Mouse (Mus musculus) limb, embryonic 15.5 days (tissue): ENCODE results near the gene Spata3. TPM values are rescaled to one million over a fixed set of nuclear protein-coding genes. Genes with fewer than 3 reads are reported as not detected.
"Not testable (repeated sequence)": the region's sequence is repeated elsewhere in the genome, so short reads cannot be mapped to it uniquely, and the experiment has no call there.

Experiments used
- ATAC-seq: fragments of 200-750 bp; cut with Nextera tagmentation; 2 replicates; pipeline ENCODE4 v1.8.0; 2017; ENCODE audit warnings: low read depth, moderate TSS enrichment; ENCODE audit not compliant: insufficient number of reproducible peaks, low FRiP score, low TSS enrichment
- H3K27ac ChIP-seq: fragments of 300-500 bp; sonication (generic); 2 replicates; pipeline ENCODE4 v1.5.1; 2015; ENCODE audit warnings: moderate library complexity, mild to moderate bottlenecking, inconsistent platforms
- H3K27me3 ChIP-seq: fragments of 300-500 bp; sonication (generic); 2 replicates; pipeline ENCODE4 v1.6.1; 2015; ENCODE audit warnings: inconsistent platforms
- H3K36me3 ChIP-seq: fragments of 300-500 bp; sonication (generic); 2 replicates; pipeline ENCODE4 v1.6.1; 2015; ENCODE audit warnings: inconsistent platforms
- H3K4me1 ChIP-seq: fragments of 300-500 bp; sonication (generic); 2 replicates; pipeline ENCODE4 v1.6.1; 2015; ENCODE audit warnings: inconsistent platforms
- H3K4me2 ChIP-seq: fragments of 300-500 bp; sonication (generic); 2 replicates; pipeline ENCODE4 v1.6.1; 2015; ENCODE audit warnings: mild to moderate bottlenecking, inconsistent platforms
- H3K4me3 ChIP-seq: fragments of 300-500 bp; sonication (generic); 2 replicates; pipeline ENCODE4 v1.5.1; 2015; ENCODE audit warnings: mild to moderate bottlenecking, inconsistent platforms
- H3K9ac ChIP-seq: fragments of 300-500 bp; sonication (generic); 2 replicates; pipeline ENCODE4 v1.6.1; 2015; ENCODE audit warnings: inconsistent platforms
- H3K9me3 ChIP-seq: fragments of 300-500 bp; sonication (generic); 2 replicates; pipeline ENCODE4 v1.6.1; 2016; ENCODE audit warnings: inconsistent platforms
- WGBS: fragments of 180-500 bp; shearing (Covaris S2); methylation state at CpG from one replicate; pipeline ENCODE4 v1.1.7; 2015; 5-methylcytosine and 5-hydroxymethylcytosine counted together
- polyA plus RNA-seq: library from polyadenylated mRNA; unstranded; fragments of >200 nt; fragmentation: Nextera tagmentation; extraction: Ambion mirVana; gene quantifications from 2 replicates; pipeline ENCODE4 v1.2.1, GENCODE M21; 2015

The Spata3 gene
- polyA plus RNA-seq, 1 experiment from 2014 or later, result not detected

DNA sequence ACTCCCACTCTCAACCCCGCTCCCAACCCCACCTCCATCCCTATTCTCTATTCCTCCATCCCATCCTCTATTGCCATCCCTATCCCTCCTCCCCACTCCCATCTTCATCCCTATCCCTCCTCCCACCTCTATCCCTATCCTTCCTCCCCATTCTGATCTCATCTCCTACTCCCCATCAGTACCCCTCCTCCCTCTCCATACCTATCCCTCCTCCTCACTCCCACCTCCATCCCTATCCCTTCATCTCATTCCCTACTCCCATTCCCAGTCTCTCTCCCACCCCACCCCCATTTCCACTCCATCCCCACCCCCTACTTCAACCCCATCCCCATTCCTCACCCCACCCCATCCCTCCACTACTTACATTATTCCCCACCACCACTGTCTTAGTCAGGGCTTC lies 19.4 kb upstream of the Spata3 start:
- 95% methylated on average over 1 of the region's 1 CpGs for WGBS

DNA sequence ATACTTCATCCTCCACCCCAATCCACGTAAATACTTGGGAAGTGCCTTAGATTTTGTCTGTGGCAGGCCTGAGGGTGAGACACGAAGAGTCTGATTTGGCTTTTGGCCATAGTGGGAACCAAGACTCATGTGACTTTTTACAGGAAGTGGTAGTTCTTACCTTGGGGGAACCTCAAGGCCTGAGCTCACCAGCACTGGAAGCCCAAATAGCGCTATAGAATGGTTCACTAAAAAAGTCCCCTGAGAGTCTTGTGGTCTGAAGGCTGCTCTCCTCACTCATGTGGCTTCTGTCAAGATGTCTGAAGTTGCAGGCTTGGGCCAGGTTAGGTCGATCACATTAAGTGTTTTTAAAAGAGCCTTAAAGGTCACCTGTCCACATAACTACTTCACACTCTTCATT lies 18.6 kb upstream of the Spata3 start:
- no peaks in the 10 kb centered on the region for H3K9me3 ChIP-seq
- 71% methylated on average over 4 of the region's 4 CpGs for WGBS
- no peak overlapping the region for H3K4me3 ChIP-seq
- H3K4me2 ChIP-seq, result no peak overlapping the region
- no peaks in the 10 kb centered on the region for H3K4me1 ChIP-seq
- no peak overlapping the region for H3K9ac ChIP-seq
- H3K27ac ChIP-seq, result no peak overlapping the region
- H3K36me3 ChIP-seq, result no peaks in the 10 kb centered on the region
- no peak for ATAC-seq
- no peaks in the 10 kb centered on the region for H3K27me3 ChIP-seq

More for the DNA sequence above, 19.4 kb upstream of the Spata3 start:
- no peak for ATAC-seq
- no peaks in the 10 kb centered on the region for H3K9me3 ChIP-seq
- no peaks in the 10 kb centered on the region for H3K4me1 ChIP-seq
- H3K27ac ChIP-seq, result no peak overlapping the region
- H3K4me3 ChIP-seq, result no peak overlapping the region
- no peaks in the 10 kb centered on the region for H3K27me3 ChIP-seq
- H3K9ac ChIP-seq, result no peak overlapping the region
- no peaks in the 10 kb centered on the region for H3K36me3 ChIP-seq
- no peak overlapping the region for H3K4me2 ChIP-seq

DNA sequence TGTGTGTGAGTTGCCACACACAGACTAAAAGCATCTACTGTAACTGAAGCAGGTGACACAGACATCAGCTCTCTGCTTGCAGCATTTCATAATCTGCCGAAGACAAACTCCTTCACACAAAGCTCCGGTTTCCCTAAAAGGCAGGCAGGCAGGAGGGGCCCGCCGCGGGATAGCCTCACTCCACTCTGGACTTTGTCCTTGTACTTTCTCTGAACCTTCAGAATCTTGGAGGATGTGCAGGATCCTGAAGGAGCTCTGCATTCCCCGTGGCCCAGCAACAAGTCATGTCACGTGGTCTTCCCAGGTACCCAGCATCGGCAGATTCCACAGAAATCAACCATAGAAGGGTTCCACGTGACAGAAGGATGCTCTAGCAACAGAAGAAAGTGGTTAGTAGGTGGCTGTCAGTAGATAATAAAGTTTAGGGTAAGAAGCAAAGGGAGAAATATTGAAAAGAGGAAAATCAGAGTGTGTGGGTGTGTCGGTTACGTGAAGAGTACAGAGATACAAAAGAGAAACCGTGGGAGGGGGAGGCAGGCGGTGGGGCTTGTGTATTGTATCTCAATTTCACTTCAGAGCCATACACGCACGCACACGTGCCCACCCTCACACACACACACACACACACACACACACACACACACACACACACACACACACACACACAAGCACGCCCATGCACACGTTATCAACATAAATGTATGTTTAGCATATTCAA lies 16.6 kb upstream of the Spata3 start:
- no peak overlapping the region for H3K27ac ChIP-seq
- H3K9ac ChIP-seq, result no peak overlapping the region
- H3K4me1 ChIP-seq, result no peaks in the 10 kb centered on the region
- H3K4me3 ChIP-seq, result no peak overlapping the region
- no peak for ATAC-seq
- WGBS, result 78% methylated on average over 18 of the region's 18 CpGs
- H3K36me3 ChIP-seq, result no peaks in the 10 kb centered on the region
- no peaks in the 10 kb centered on the region for H3K9me3 ChIP-seq
- H3K4me2 ChIP-seq, result no peak overlapping the region
- H3K27me3 ChIP-seq, result no peaks in the 10 kb centered on the region

DNA sequence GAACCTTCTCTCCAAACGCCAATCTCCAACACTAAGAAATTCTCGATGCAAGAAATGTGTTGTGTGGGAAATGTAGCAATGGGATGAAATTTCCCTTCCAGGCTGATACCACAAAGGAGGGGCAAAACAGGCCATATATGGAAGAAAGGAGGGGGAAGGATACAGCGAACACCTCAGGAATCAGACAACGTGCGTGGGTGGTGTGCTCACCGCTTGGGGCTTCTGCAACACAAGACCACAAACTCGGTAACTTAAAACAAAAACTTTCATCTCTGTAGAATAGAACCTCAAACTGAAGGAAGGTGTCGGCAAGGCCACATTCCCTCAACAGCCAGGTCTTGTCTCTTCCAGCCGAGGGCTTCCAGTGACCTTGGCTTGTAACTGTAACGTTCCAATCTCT lies 11.1 kb upstream of the Spata3 start:
- H3K9ac ChIP-seq, result no peak overlapping the region
- H3K4me3 ChIP-seq, result no peak overlapping the region
- no peaks in the 10 kb centered on the region for H3K27me3 ChIP-seq
- no peak overlapping the region for H3K4me2 ChIP-seq
- ATAC-seq, result no peak
- H3K27ac ChIP-seq, result no peak overlapping the region
- H3K4me1 ChIP-seq, result peaks cover 5% of the 10 kb centered on the region; the same call in 1 of the 2 replicates
- H3K9me3 ChIP-seq, result no peaks in the 10 kb centered on the region
- H3K36me3 ChIP-seq, result no peaks in the 10 kb centered on the region
- WGBS, result 90% methylated on average over 10 of the region's 10 CpGs

DNA sequence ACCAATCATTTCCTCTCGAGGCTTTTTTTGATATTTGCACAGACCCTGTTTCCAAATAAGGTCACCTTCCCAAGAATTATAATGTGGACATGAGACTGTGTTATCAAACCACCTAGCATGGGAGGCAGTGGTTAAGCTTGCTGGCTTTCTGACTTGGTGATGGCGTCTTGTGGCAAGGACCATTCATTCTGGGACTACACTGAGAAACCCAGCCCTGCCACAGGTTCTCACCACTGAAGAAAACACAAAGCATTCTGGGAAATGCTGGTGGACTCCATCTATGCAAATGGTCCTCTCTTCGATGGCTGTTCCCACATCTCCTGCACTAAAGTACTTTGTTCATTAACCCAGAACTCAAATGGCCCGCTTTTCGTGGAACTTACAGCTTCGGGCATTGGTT lies 10.6 kb upstream of the Spata3 start:
- Histone ChIP-seq H3K36me3 (no peaks in the 10 kb centered on the region), H3K4me1 (peaks cover 5% of the 10 kb centered on the region; the same call in 1 of the 2 replicates), H3K27me3 (no peaks in the 10 kb centered on the region), H3K9me3 (no peaks in the 10 kb centered on the region), H3K4me3 (no peak overlapping the region), H3K27ac (no peak overlapping the region), H3K9ac (no peak overlapping the region), H3K4me2 (no peak overlapping the region)
- 89% methylated on average over 6 of the region's 6 CpGs for WGBS
- ATAC-seq, result no peak

GRCm38 (mm10) chr1:86007778-86008177 lies 8.8 kb upstream of the Spata3 start:
- Histone ChIP-seq H3K9me3 (no peaks in the 10 kb centered on the region), H3K36me3 (no peaks in the 10 kb centered on the region), H3K27ac (no peak overlapping the region), H3K4me2 (0 out of 2 replicates have a peak overlapping the region, but pooled peaks have one; percentile 22), H3K4me3 (no peak overlapping the region), H3K27me3 (no peaks in the 10 kb centered on the region), H3K9ac (no peak overlapping the region), H3K4me1 (peaks cover 5% of the 10 kb centered on the region; the same call in 1 of the 2 replicates)
- WGBS, result 1% methylated on average over 7 of the region's 7 CpGs
- no peak for ATAC-seq

DNA sequence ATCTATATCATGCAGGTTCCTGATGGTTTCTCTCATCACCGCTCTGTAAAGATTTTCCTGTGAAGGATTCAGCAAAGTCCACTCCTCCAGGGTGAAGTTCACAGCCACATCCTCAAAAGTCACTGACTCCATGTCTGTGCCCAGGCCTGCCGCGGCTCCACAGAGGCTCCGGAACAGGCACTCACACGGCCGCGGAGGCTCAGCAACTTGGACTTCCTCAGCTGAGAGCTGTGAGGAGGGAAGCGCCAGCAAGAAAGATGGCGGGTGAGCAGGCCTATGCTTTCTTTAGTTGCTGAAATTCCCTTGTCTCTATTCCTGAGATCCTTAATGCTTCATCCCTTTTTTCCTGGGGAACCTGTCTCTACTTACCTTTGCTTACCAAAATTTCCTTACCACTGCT lies 858 bp upstream of the Spata3 start:
- H3K9me3 ChIP-seq, H3K27ac ChIP-seq, H3K4me2 ChIP-seq, H3K9ac ChIP-seq, H3K4me3 ChIP-seq, H3K36me3 ChIP-seq, ATAC-seq: not testable (repeated sequence)
- 97% methylated on average over 9 of the region's 9 CpGs for WGBS
- Histone ChIP-seq H3K4me1 (peaks cover 10% of the 10 kb centered on the region; the same call in 1 of the 2 replicates), H3K27me3 (peaks cover 26% of the 10 kb centered on the region)

DNA sequence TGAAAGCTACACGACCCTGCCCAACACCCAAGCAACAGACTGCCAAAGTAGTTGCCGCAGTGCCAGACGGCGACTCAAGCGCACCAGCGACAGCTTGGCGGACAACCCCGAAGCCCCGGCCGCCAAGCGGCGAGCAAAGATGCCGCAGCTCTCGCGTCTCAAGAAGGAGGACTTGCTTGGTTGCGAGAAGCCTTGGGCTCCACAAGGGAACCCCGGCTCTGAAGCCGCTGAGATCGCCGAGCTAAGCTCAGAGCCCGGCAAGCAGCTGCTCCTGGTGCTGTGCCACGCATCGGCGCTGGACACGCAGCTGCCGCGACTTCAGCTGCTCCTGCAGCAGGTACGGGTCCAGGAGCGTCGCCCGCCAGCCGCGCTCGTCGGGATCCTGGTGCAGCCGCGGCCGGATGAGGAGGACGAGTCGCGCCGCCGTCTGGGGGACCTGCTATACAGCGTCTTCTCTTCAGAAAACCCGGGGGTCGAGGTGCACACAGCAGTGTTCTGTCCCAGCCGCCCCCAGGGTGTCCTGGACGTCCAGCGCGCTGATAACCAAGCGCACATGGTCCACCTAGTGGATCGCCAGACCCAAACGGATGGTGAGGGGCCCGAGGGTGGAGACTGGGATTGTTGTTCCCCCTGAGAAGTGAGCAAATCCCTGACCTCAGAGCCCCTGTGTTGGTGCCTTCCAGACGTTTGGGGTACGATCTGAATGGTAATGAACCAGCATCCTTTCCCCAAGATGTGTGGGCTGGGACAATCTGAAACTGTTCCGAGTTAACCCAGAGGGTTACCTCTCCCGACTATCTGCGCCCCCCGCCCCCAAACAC lies 1.8 kb downstream of the Spata3 start:
- WGBS, result 3% methylated on average over 60 of the region's 60 CpGs
- Histone ChIP-seq H3K9me3 (no peaks in the 10 kb centered on the region), H3K27me3 (peaks cover 26% of the 10 kb centered on the region), H3K4me2 (peak overlapping the region; percentile 98), H3K4me3 (peak overlapping the region; percentile 51), H3K36me3 (no peaks in the 10 kb centered on the region), H3K27ac (no peak overlapping the region), H3K9ac (peak overlapping the region; percentile 41), H3K4me1 (peaks cover 10% of the 10 kb centered on the region; the same call in 1 of the 2 replicates)
- 0 out of 2 replicates have a peak, but pooled peaks have one; percentile 35 for ATAC-seq

DNA sequence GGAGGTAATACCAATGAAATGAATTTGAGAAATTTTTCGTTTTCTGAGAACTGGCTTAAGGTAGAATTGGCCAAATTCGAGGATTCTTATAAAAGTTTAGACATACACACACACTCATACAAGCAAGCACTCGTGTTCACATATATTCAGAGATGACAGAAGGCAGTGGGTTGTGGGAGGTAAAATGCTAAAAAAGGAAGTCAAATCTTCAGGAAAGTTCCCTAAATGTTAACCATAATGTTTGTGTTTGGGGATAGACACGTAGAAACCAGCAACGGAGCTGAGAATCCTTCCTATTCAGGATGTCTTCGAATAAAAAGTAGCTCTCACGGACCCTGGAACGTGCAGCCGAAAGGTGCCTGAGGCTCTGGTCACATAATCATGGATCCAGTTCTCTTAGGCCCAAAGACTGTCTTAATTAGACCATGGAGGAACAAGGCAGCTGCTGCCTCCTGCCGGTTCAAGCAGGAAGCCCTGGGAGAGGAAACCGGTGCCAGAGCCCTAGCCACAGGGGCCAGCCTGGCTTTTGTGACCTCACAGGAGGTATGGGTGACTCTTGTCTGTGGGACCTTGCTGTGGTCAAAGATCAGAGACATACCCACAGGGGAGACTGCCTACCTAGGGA lies 4.9 kb downstream of the Spata3 start:
- Histone ChIP-seq H3K4me1 (peaks cover 10% of the 10 kb centered on the region; the same call in 1 of the 2 replicates), H3K27ac (no peak overlapping the region), H3K9ac (no peak overlapping the region), H3K9me3 (no peaks in the 10 kb centered on the region), H3K4me2 (no peak overlapping the region), H3K36me3 (no peaks in the 10 kb centered on the region), H3K4me3 (no peak overlapping the region), H3K27me3 (peaks cover 26% of the 10 kb centered on the region)
- ATAC-seq, result no peak
- 59% methylated on average over 11 of the region's 11 CpGs for WGBS

DNA sequence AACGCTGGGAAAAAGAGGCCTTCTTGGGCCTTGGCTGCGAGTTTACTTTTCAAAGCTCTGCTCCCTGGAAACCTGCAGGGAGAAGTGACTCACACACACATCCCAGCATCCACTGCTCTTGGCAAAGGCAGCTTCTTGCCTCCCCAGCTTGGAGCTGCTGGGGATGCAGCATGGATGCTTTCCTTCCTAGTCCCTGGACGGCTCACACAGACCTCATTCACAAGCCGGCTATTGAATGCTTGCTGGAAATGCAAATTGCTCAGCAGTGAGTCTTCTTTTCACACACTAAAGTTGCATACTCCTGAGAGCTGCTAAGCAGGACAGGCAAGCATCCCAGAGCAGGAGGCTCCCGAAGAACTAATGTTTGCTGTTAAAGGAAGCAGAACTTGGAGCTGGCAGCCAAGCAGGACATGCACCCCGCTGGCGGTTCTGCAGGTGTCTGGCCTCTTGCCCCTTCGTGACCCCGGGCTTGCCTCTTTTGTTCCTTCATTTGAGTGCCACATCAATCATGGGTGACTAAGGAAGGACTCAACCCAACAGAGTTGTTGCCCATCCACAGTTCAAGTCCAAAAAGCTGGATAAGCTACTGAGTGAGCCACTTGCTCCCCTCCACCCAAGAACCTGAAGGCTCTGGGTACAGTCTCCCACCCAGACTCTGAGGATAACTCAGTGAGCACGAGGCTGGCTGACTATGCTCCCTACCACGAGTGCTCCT lies 15.8 kb downstream of the Spata3 start:
- Histone ChIP-seq H3K4me1 (no peaks in the 10 kb centered on the region), H3K9ac (no peak overlapping the region), H3K36me3 (no peaks in the 10 kb centered on the region), H3K27me3 (no peaks in the 10 kb centered on the region), H3K9me3 (no peaks in the 10 kb centered on the region), H3K4me3 (no peak overlapping the region), H3K27ac (no peak overlapping the region), H3K4me2 (no peak overlapping the region)
- 21% methylated on average over 11 of the region's 11 CpGs for WGBS
- 0 out of 2 replicates have a peak, but pooled peaks have one; percentile 65 for ATAC-seq

DNA sequence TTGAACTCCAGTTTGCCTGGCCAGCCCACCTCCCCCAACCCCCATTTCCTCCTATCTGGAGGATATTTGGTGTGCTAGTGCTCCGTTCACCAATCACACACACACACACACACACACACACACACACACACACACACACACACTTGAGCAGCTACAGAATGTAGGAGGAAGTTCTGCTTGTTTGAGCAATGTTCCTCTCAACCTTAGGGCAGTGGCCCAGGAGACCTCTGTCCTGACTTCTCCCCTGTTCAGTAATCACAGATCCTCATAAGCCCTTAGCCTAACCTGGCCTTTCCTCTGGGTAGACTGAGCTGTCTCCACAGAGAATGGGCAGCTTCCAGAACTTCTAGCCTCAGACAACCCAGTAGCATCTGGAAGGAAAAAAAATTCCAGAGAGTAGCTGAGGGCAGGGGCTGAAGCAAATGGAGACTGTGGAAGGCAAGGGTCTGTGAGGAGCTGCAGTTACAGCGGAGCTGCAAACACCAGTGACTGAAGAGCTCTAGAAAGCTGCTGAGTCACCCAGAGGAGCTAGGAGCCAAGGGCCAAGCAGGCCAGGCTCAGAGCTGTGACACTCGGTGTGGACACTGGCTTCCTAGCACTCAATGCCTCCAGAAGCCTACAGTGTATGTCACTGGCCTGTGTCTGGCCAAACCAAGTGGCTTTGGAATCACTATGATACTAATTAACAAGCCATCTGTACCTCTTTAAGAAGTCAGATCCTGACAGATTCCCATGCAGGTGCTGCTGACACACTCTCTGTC lies 21.8 kb downstream of the Spata3 start:
- WGBS, result 61% methylated on average over 3 of the region's 3 CpGs
- ATAC-seq, result no peak
- no peak overlapping the region for H3K27ac ChIP-seq

More for the DNA sequence above, 21.8 kb downstream of the Spata3 start:
- no peak overlapping the region for H3K9ac ChIP-seq
- H3K36me3 ChIP-seq, result no peaks in the 10 kb centered on the region
- H3K27me3 ChIP-seq, result peaks cover 4% of the 10 kb centered on the region; the same call in 1 of the 2 replicates
- H3K4me1 ChIP-seq, result no peaks in the 10 kb centered on the region
- no peak overlapping the region for H3K4me3 ChIP-seq
- H3K9me3 ChIP-seq, result 0 out of 2 replicates have a peak, but pooled peaks cover 7% of the 10 kb centered on the region
- H3K4me2 ChIP-seq, result no peak overlapping the region
